23 mouse cellular contexts compared by ENCODE assay signal in genomic region chr2:134708754-134709153, GRCm38 (mm10).
"Had no signal": no experiment of that assay in that cellular context is flagged by ENCODE, and none has a peak within 500 bp of the region (broad histone marks: within the 10 kb centered on the region; RNA-seq: fewer than 3 reads in every experiment).

No protein-coding gene starts in this region.

- H3K4me2 ChIP-seq: limb, embryonic 13.5 days; liver, embryonic 12.5 days; liver, embryonic 15.5 days; lung, embryonic 15.5 days; neural tube, embryonic 12.5 days; neural tube, embryonic 15.5 days had no signal

- H3K27ac ChIP-seq: layer of hippocampus, adult 2 months; limb, embryonic 10.5 days; limb, embryonic 13.5 days; liver, embryonic 12.5 days; liver, embryonic 15.5 days; lung, embryonic 15.5 days; midbrain, embryonic 10.5 days; neural tube, embryonic 12.5 days; neural tube, embryonic 15.5 days; stomach, postnatal 0 days had no signal

- H3K4me1 ChIP-seq: limb, embryonic 10.5 days; limb, embryonic 13.5 days; liver, embryonic 12.5 days; liver, embryonic 15.5 days; lung, embryonic 15.5 days; megakaryocyte, embryonic 14.5 days; midbrain, embryonic 10.5 days; neural tube, embryonic 12.5 days; neural tube, embryonic 15.5 days had no signal

- H3K36me3 ChIP-seq: limb, embryonic 10.5 days; limb, embryonic 13.5 days; liver, embryonic 12.5 days; liver, embryonic 15.5 days; lung, embryonic 15.5 days; midbrain, embryonic 10.5 days; neural tube, embryonic 12.5 days; neural tube, embryonic 15.5 days had no signal

- DNase-seq: layer of hippocampus, adult 9-11 months; liver; lung, adult 18-20 months; lung, postnatal 10 days; lung, postnatal 36 days; midbrain, embryonic 14.5 days; right cerebral cortex, postnatal 14 days; right cerebral cortex, postnatal 4 days; thymus, adult 2 months; thymus, postnatal 14 days; thymus, postnatal 4 days had no signal

- H3K9ac ChIP-seq: limb, embryonic 13.5 days; liver, embryonic 12.5 days; liver, embryonic 15.5 days; lung, embryonic 15.5 days; neural tube, embryonic 12.5 days; neural tube, embryonic 15.5 days had no signal

- H3K27me3 ChIP-seq: limb, embryonic 13.5 days; liver, embryonic 12.5 days; liver, embryonic 15.5 days; lung, embryonic 15.5 days; megakaryocyte, embryonic 14.5 days; neural tube, embryonic 12.5 days; neural tube, embryonic 15.5 days had no signal

- H3K9me3 ChIP-seq: limb, embryonic 10.5 days; limb, embryonic 13.5 days; liver, embryonic 12.5 days; liver, embryonic 15.5 days; lung, embryonic 15.5 days; megakaryocyte, embryonic 14.5 days; midbrain, embryonic 10.5 days; neural tube, embryonic 12.5 days; neural tube, embryonic 15.5 days had no signal

- ATAC-seq: intestine, postnatal 0 days; liver, embryonic 12.5 days had no signal

- H3K4me3 ChIP-seq: layer of hippocampus, adult 2 months; limb, embryonic 10.5 days; limb, embryonic 13.5 days; liver, embryonic 12.5 days; liver, embryonic 15.5 days; lung, embryonic 15.5 days; megakaryocyte, embryonic 14.5 days; midbrain, embryonic 10.5 days; neural tube, embryonic 12.5 days; neural tube, embryonic 15.5 days had no signal
